Mouse (Mus musculus) stomach, postnatal 0 days (tissue): Measurements from ENCODE around the gene Sema3e. TPM values are rescaled to one million over a fixed set of nuclear protein-coding genes. Genes with fewer than 3 reads are reported as not detected.

Experiments used
- ATAC-seq: fragments of 200-750 bp; cut with Nextera tagmentation; 2 replicates; pipeline ENCODE4 v1.8.0; 2017; ENCODE audit not compliant: low FRiP score, low TSS enrichment
- DNase-seq: peaks from one replicate; pipeline ENCODE4 v3.0.0-alpha.2; 2016; ENCODE audit warnings: low spot score
- H3K27ac ChIP-seq: fragments of 300-500 bp; sonication (generic); replicated peaks from 2 replicates; pipeline ENCODE4 v1.5.1; 2014; ENCODE audit warnings: mild to moderate bottlenecking, control low read depth
- H3K27me3 ChIP-seq: fragments of 300-500 bp; sonication (generic); 2 replicates; pipeline ENCODE4 v1.6.1; 2014; ENCODE audit warnings: low read length; ENCODE audit not compliant: control insufficient read depth, insufficient read depth
- H3K36me3 ChIP-seq: fragments of 300-500 bp; sonication (generic); 2 replicates; pipeline ENCODE4 v1.6.1; 2014; ENCODE audit warnings: low read length, mixed read lengths; ENCODE audit not compliant: control insufficient read depth, insufficient read depth
- H3K4me1 ChIP-seq: fragments of 300-500 bp; sonication (generic); replicated peaks from 2 replicates; pipeline ENCODE4 v1.6.1; 2014; ENCODE audit warnings: antibody characterized with exemption; ENCODE audit not compliant: control insufficient read depth, insufficient read depth
- H3K4me2 ChIP-seq: fragments of 300-500 bp; sonication (generic); replicated peaks from 2 replicates; pipeline ENCODE4 v1.6.1; 2014; ENCODE audit warnings: low read depth, mild to moderate bottlenecking, control low read depth, moderate library complexity
- H3K4me3 ChIP-seq: fragments of 300-500 bp; sonication (generic); 2 replicates; pipeline ENCODE4 v1.5.1; 2014; ENCODE audit warnings: low read depth, low read length, control low read depth
- H3K9ac ChIP-seq: fragments of 300-500 bp; sonication (generic); 2 replicates; pipeline ENCODE4 v1.6.1; 2014; ENCODE audit warnings: mild to moderate bottlenecking, low read length, control low read depth, mixed read lengths
- H3K9me3 ChIP-seq: fragments of 300-500 bp; sonication (generic); 2 replicates; pipeline ENCODE4 v1.6.1; 2016; ENCODE audit warnings: low read length; ENCODE audit not compliant: control insufficient read depth
- CTCF ChIP-seq: IDR thresholded peaks from 2 replicates; pipeline ENCODE4 v1.5.1; 2016; ENCODE audit warnings: antibody characterized with exemption, low read depth, mild to moderate bottlenecking, moderate library complexity
- EP300 ChIP-seq: optimal IDR thresholded peaks from 2 replicates; pipeline ENCODE3; 2016; ENCODE audit warnings: antibody characterized with exemption
- WGBS: fragments of 180-500 bp; shearing (Covaris S2); extraction: QIAGEN DNeasy Blood & Tissue Kit; methylation state at CpG from one replicate; pipeline ENCODE4 v1.1.7; 2014; 5-methylcytosine and 5-hydroxymethylcytosine counted together
- polyA plus RNA-seq: library from polyadenylated mRNA; unstranded; fragments of >200 nt; fragmentation: Nextera tagmentation; extraction: Ambion mirVana; gene quantifications from 2 replicates; pipeline ENCODE4 v1.2.1, GENCODE M21; 2015

Gene Sema3e
- polyA plus RNA-seq, 1 experiment from 2014 or later: 7.8 TPM

DNA sequence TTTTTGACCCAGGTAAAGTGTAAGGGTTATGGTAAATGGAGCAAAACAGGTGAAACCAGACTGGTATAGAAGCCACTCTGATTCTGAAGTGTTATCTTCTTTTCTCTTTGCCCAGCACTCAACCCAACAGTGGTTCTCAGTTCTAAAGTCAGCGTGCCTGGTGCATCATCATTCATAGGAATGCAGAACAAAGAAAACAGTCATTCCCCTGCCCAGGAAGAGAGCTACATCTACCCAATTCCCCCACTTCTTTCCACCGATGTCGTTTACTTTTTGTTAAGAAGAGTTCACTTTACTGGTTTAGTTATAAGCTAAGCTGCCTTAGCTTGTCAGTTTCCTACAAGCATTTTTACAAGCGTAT, 65.5 kb downstream of the Sema3e start:
- no peak for ATAC-seq
- no peaks in the 10 kb centered on the region for H3K27me3 ChIP-seq
- no peak overlapping the region for H3K4me2 ChIP-seq
- H3K36me3 ChIP-seq: no peaks in the 10 kb centered on the region
- DNase-seq: no peak
- H3K27ac ChIP-seq: no peak overlapping the region
- no peak overlapping the region for H3K4me3 ChIP-seq
- no peaks in the 10 kb centered on the region for H3K4me1 ChIP-seq
- no peak overlapping the region for H3K9ac ChIP-seq
- no peaks in the 10 kb centered on the region for H3K9me3 ChIP-seq
- TF ChIP-seq EP300 (no peak), CTCF (no peak)
- 67% methylated on average over 4 of the region's 4 CpGs for WGBS

GRCm38 (mm10) chr5:14092262-14092776, 67.2 kb downstream of the Sema3e start:
- H3K4me1 ChIP-seq: no peaks in the 10 kb centered on the region
- H3K9ac ChIP-seq: no peak overlapping the region
- no peaks in the 10 kb centered on the region for H3K36me3 ChIP-seq
- DNase-seq (no peak), ATAC-seq (no peak)
- H3K27ac ChIP-seq: no peak overlapping the region
- no peak for TF ChIP-seq CTCF
- TF ChIP-seq EP300: no peak
- H3K4me3 ChIP-seq: no peak overlapping the region
- no peaks in the 10 kb centered on the region for H3K9me3 ChIP-seq
- H3K27me3 ChIP-seq: no peaks in the 10 kb centered on the region
- H3K4me2 ChIP-seq: 0 out of 2 replicates have a peak overlapping the region, but pooled peaks have one; percentile 18
- WGBS: 56% methylated on average over 14 of the region's 14 CpGs

DNA sequence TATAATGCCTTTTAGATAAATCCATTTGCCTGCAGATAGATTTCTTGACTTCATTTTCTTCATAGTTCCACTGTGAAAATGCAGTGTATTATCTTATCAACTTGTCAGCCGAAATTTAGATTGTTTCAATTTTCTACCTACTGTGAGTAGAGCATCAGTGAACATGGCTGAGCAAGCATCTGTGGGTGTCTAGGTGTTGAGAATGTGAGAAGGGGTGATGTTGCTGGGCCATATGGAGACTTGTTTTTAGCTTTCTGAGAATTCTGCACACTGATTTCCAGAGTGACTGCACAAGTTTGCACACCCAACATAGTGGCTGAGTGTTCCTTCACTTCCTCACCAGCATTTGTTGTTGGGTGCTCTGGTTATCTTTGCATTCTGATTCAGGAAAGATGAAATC, 71.1 kb downstream of the Sema3e start:
- no peaks in the 10 kb centered on the region for H3K9me3 ChIP-seq
- no peak overlapping the region for H3K27ac ChIP-seq
- 88% methylated on average over 1 of the region's 1 CpGs for WGBS
- no peak overlapping the region for H3K4me3 ChIP-seq
- TF ChIP-seq CTCF (no peak), EP300 (no peak)
- no peak overlapping the region for H3K9ac ChIP-seq
- no peaks in the 10 kb centered on the region for H3K27me3 ChIP-seq
- no peak for DNase-seq
- no peaks in the 10 kb centered on the region for H3K4me1 ChIP-seq
- ATAC-seq: no peak
- H3K36me3 ChIP-seq: no peaks in the 10 kb centered on the region
- no peak overlapping the region for H3K4me2 ChIP-seq

DNA sequence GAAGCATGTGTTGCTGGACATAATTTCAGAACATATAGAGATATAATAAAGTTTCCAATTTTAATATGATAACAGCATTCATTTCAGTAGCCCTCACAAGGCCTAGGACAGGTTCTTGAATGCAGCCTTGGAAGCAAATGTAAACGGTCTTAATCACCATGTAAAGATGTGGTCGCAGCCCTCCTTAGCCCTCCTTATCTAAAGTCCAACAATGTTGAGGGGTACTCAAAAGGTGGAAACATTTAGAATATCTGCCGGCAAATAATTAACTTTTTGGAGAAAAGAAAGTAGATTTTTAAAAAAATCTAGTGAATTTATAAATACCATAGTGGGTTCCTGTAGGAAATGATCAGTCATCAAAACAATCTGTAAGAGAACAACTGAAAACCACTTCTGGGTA, 73.6 kb downstream of the Sema3e start:
- ATAC-seq: no peak
- Histone ChIP-seq H3K9ac (no peak overlapping the region), H3K9me3 (no peaks in the 10 kb centered on the region), H3K4me3 (no peak overlapping the region), H3K27ac (no peak overlapping the region), H3K36me3 (no peaks in the 10 kb centered on the region), H3K4me1 (no peaks in the 10 kb centered on the region), H3K27me3 (no peaks in the 10 kb centered on the region), H3K4me2 (no peak overlapping the region)
- TF ChIP-seq EP300 (no peak), CTCF (no peak)
- no peak for DNase-seq
- 53% methylated on average over 3 of the region's 3 CpGs for WGBS

- H3K27me3 ChIP-seq: no peaks in the 10 kb centered on the region
- H3K4me3 ChIP-seq: no peak overlapping the region
- TF ChIP-seq CTCF (no peak), EP300 (no peak)
- no peak for DNase-seq
- 46% methylated on average over 4 of the region's 4 CpGs for WGBS
- no peaks in the 10 kb centered on the region for H3K36me3 ChIP-seq
- no peak for ATAC-seq
- no peak overlapping the region for H3K4me2 ChIP-seq
- no peak overlapping the region for H3K9ac ChIP-seq
- no peaks in the 10 kb centered on the region for H3K9me3 ChIP-seq
- H3K4me1 ChIP-seq: no peaks in the 10 kb centered on the region
- H3K27ac ChIP-seq: no peak overlapping the region
These were observed 82.3 kb downstream of the Sema3e start for GRCm38 (mm10) chr5:14107365-14107764.

- no peaks in the 10 kb centered on the region for H3K27me3 ChIP-seq
- no peak for DNase-seq
- no peak overlapping the region for H3K4me2 ChIP-seq
- H3K9ac ChIP-seq: no peak overlapping the region
- no peaks in the 10 kb centered on the region for H3K9me3 ChIP-seq
- TF ChIP-seq CTCF (no peak), EP300 (no peak)
- WGBS: 89% methylated on average over 4 of the region's 4 CpGs
- H3K4me3 ChIP-seq: no peak overlapping the region
- no peaks in the 10 kb centered on the region for H3K4me1 ChIP-seq
- no peak overlapping the region for H3K27ac ChIP-seq
- no peaks in the 10 kb centered on the region for H3K36me3 ChIP-seq
- ATAC-seq: no peak
These were observed 83.9 kb downstream of the Sema3e start for GRCm38 (mm10) chr5:14109001-14109400.
